Mouse (Mus musculus): ENCODE data around the gene Decr2.

DNA sequence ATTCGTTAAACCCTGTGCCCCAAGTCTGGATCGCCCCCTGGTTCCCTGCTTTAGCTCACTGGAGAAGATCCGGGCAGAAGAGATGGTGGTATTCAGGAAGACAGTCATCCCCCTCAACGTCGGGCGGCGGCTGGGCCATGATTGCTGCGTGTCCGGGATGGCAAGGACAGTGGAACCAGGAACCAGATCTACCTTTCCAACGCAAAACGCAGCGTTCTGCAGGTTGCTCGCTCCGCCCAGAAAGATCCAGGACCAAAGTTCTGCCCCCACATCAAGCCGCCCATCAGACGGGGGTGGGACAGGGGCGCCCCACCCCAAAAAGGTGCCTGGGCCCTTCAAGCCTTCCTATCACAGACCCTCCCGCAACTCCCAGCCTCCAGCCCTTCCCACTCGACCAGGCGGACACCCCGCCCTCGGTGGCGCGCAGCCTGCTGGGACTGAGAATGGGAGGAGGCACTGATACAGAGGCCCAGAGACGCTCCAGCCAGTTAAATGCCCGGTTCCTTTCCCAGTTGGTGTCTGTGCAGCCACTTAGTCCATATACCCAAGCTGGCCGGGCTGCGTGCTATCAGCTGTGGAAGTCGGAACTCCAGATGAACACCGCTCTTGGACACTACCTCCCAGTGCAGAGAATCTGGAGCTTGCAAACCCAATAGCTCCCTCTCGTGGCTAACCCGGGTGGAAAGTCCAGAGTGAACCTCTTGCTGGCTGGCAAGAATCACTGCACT lies at the start of gene Decr2:
- TF ChIP-seq FLI1 (IDR thresholded peaks at IDR 0.05; ENCODE audit: low read length) (no peak), GATA1 (IDR thresholded peaks at IDR 0.05; ENCODE audit: borderline replicate concordance, low read length) (no peak)

All from megakaryocyte, embryonic 14.5 days (primary cell).